Mouse (Mus musculus) small intestine, adult 2 months (tissue): ENCODE data around the gene Rpl36a-ps1.
"Not testable (repeated sequence)": the region's sequence is repeated elsewhere in the genome, so short reads cannot be mapped to it uniquely, and the experiment has no call there.

Experiments
- CTCF ChIP-seq: fragments of 200-500 bp; IDR thresholded peaks from 2 replicates; pipeline ENCODE4 v1.5.1; 2012; ENCODE audit warnings: low read depth, mild to moderate bottlenecking, control low read depth, inconsistent platforms, low read length, moderate library complexity, mixed read lengths; ENCODE audit not compliant: insufficient replicate concordance, insufficient read length; ENCODE audit errors: extremely low read depth
- POLR2A ChIP-seq: fragments of 200-500 bp; IDR thresholded peaks from 2 replicates; pipeline ENCODE4 v1.6.1; 2012; ENCODE audit warnings: low read depth, mild to moderate bottlenecking, control low read depth, inconsistent platforms, low read length, moderate library complexity

- TF ChIP-seq CTCF, POLR2A: not testable (repeated sequence)
Measured at GRCm38 (mm10) chr14:99039308-99039707, 45.2 kb upstream of the Rpl36a-ps1 start.
